Mouse (Mus musculus) limb, embryonic 11.5 days (tissue): Measurements from ENCODE around the gene Araf. TPM values are rescaled to one million over a fixed set of nuclear protein-coding genes. Genes with fewer than 3 reads are reported as not detected.
A peak's percentile ranks its signal among the peaks of the same experiment; 100 is the strongest.

Source experiments
- ATAC-seq: fragments of 200-750 bp; cut with Nextera tagmentation; 2 replicates; pipeline ENCODE4 v1.8.0; 2017; ENCODE audit warnings: low read depth; ENCODE audit not compliant: insufficient number of reproducible peaks, low FRiP score, low TSS enrichment
- DNase-seq: peaks from one replicate; pipeline ENCODE4 v3.0.0-alpha.2; 2015; ENCODE audit warnings: low spot score
- H3K27ac ChIP-seq: fragments of 300-500 bp; sonication (generic); replicated peaks from 2 replicates; pipeline ENCODE4 v1.5.1; 2014; ENCODE audit warnings: low read depth, mild to moderate bottlenecking, low read length
- H3K27me3 ChIP-seq: fragments of 300-500 bp; sonication (generic); 2 replicates; pipeline ENCODE4 v1.6.1; 2014; ENCODE audit warnings: mild to moderate bottlenecking, low read length, mixed read lengths; ENCODE audit not compliant: control insufficient read depth, insufficient read depth
- H3K36me3 ChIP-seq: fragments of 300-500 bp; sonication (generic); 2 replicates; pipeline ENCODE4 v1.6.1; 2014; ENCODE audit warnings: mild to moderate bottlenecking, low read length, moderate library complexity, mixed read lengths; ENCODE audit not compliant: control insufficient read depth, insufficient read depth
- H3K4me1 ChIP-seq: fragments of 300-500 bp; sonication (generic); 2 replicates; pipeline ENCODE4 v1.6.1; 2014; ENCODE audit warnings: low read length, mixed read lengths; ENCODE audit not compliant: control insufficient read depth, insufficient read depth
- H3K4me2 ChIP-seq: fragments of 300-500 bp; sonication (generic); 2 replicates; pipeline ENCODE4 v1.6.1; 2014; ENCODE audit warnings: low read depth, mild to moderate bottlenecking, moderate library complexity; ENCODE audit not compliant: severe bottlenecking
- H3K4me3 ChIP-seq: fragments of 300-500 bp; sonication (generic); 2 replicates; pipeline ENCODE4 v1.5.1; 2014; ENCODE audit warnings: low read depth, low read length
- H3K9ac ChIP-seq: fragments of 300-500 bp; sonication (generic); 2 replicates; pipeline ENCODE4 v1.6.1; 2014; ENCODE audit warnings: mild to moderate bottlenecking, low read length
- H3K9me3 ChIP-seq: fragments of 300-500 bp; sonication (generic); 2 replicates; pipeline ENCODE4 v1.6.1; 2016; ENCODE audit warnings: low read length; ENCODE audit not compliant: control insufficient read depth
- WGBS: fragments of 180-500 bp; shearing (Covaris S2); extraction: QIAGEN DNeasy Blood & Tissue Kit; methylation state at CpG from one replicate; pipeline ENCODE4 v1.1.7; 2014; 5-methylcytosine and 5-hydroxymethylcytosine counted together
- polyA plus RNA-seq: library from polyadenylated mRNA; unstranded; fragments of >200 nt; fragmentation: Nextera tagmentation; extraction: Ambion mirVana; gene quantifications from 2 replicates; pipeline ENCODE4 v1.2.1, GENCODE M21; 2014

Gene Araf
- 69.8 and 75.0 TPM in 2 replicates for polyA plus RNA-seq

DNA sequence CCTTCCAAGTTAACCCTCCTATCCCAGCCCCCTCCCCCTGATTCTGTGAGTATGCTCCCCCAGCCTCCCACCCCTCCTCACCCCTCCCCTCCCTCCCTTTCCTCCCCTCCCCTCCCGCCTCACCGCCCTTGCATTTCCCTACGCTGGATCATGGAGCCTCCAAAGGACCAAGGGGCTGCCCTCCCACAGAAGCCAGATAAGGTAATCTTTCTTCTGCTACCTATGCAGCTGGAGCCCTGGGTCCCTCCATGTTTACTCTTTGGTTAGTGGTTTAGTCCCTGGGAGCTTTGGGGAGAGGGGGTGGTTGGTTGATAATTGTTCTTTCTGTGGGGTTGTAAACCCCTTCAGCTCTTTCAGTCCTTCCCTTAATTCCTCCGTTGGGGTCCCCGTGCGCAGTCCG is at the start of gene Araf:
TSS of gene Araf (plus strand) at position 134 of the 400 bp plus-strand sequence.
- Histone ChIP-seq H3K4me1 (no peaks in the 10 kb centered on the region), H3K36me3 (no peaks in the 10 kb centered on the region), H3K27me3 (no peaks in the 10 kb centered on the region), H3K27ac (peak within 1 kb of the TSS; percentile 53), H3K9ac (peak within 1 kb of the TSS; percentile 65), H3K9me3 (no peaks in the 10 kb centered on the region), H3K4me2 (peak within 1 kb of the TSS; percentile 35), H3K4me3 (peak within 1 kb of the TSS; percentile 31)
- peak; percentile 49; the same call in 1 of the 2 replicates for ATAC-seq
- no peak for DNase-seq
- 25% methylated on average over 7 of the region's 7 CpGs for WGBS

DNA sequence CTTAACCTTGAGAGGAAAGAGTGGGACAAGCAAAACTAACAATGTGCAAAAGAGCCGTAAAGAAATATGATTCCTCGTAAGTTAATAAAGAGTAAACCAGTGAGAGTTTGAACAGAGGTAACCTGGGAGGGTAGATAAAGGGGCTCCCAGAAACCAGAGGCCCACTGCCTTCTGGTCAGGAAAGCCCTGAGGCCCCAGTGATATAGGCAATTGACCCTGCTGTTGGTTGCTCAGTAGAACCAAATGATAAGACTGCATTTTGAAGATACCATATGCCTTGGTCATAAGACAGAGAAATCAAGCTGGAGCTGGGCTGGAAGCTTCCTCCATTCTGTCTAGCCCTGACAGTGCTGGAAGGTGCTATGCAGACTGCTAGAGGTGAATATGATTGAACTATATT is 48.8 kb upstream of the Araf start:
- no peaks in the 10 kb centered on the region for H3K27me3 ChIP-seq
- H3K4me1 ChIP-seq: no peaks in the 10 kb centered on the region
- no peak overlapping the region for H3K4me2 ChIP-seq
- WGBS: 88% methylated on average over 2 of the region's 2 CpGs
- no peaks in the 10 kb centered on the region for H3K9me3 ChIP-seq
- no peak overlapping the region for H3K9ac ChIP-seq
- ATAC-seq (no peak), DNase-seq (no peak)
- no peak overlapping the region for H3K4me3 ChIP-seq
- no peak overlapping the region for H3K27ac ChIP-seq
- H3K36me3 ChIP-seq: no peaks in the 10 kb centered on the region

DNA sequence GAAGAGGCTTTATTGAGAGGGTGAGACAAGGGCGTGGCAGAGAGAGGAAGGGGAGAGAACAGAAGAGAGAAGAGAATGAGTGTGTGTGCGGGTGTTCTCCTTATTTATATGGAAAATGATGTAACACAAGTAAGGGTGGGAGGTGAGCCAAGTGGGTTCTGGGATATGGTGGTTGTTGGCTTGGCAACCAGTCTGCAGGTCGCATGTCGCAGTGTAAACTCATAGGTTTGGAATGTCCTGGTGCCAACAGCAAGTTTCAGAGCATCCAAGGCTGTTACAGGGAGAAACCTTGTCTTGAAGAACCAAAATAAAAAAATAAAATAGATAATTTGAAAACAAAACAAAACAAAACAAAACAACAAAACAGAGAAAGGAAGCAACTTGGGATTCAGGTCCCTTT is 36.4 kb upstream of the Araf start:
- DNase-seq: no peak
- Histone ChIP-seq H3K9ac (no peak overlapping the region), H3K27ac (no peak overlapping the region), H3K9me3 (no peaks in the 10 kb centered on the region), H3K4me1 (no peaks in the 10 kb centered on the region), H3K4me3 (no peak overlapping the region), H3K27me3 (no peaks in the 10 kb centered on the region), H3K4me2 (no peak overlapping the region), H3K36me3 (no peaks in the 10 kb centered on the region)
- 94% methylated on average over 4 of the region's 4 CpGs for WGBS
- ATAC-seq: no peak

DNA sequence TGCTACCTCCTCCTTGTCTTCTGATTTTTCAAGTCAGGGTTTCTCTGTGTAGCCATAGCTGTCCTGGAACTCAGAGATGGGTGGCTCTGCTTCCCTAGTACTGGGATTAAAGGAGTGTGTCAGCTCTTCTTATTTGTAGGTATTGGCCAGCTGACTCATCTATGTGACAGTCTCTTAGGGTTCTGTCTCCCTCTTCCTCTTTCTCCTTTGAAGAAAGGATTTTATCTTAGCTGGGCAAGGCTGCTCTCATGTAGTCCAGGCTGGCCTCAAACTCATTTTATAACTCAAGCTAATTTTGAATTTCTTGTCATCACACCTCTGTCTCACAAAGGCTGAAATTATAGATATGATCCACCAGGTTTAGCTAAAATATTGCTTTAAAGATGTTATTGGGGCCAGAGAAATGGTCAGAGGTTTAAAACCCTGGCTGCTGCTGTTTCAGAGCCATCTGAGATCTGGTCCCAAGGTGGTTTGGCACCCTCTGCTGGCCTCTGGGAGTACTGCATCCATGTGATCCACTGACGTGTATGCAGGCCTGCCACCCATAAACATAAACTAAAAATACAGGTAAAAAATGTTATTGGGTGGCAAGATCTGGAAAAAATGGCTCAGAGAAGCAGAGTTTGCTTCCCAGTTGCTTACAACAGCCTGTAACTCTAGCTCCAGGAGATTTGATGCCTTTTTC is 26.8 kb upstream of the Araf start:
- H3K4me1 ChIP-seq: no peaks in the 10 kb centered on the region
- no peak overlapping the region for H3K9ac ChIP-seq
- H3K27ac ChIP-seq: no peak overlapping the region
- no peak overlapping the region for H3K4me2 ChIP-seq
- no peak overlapping the region for H3K4me3 ChIP-seq
- ATAC-seq: no peak
- no peaks in the 10 kb centered on the region for H3K9me3 ChIP-seq
- no peaks in the 10 kb centered on the region for H3K36me3 ChIP-seq
- no peaks in the 10 kb centered on the region for H3K27me3 ChIP-seq
- DNase-seq: peak; percentile 79
- WGBS: 4% methylated on average over 1 of the region's 1 CpGs

DNA sequence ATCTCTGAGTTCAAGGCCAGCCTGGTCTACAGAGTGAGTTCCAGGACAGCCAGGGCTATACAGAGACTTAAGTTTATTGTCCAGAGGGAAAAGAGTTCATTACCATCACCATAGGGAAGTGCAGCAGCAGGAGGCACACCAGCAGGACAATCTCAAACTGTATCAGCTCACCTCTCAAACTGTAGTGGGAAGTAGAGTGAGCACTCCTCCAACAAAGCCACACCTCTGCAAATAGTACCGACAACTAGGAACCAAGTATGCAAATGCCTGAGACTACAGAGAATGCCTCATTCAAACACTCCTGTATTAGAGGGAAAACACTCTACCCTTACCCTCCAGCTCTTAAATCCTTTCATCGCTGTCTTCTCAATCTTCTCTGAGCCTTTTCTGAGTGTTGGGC is 25.9 kb upstream of the Araf start:
- H3K9ac ChIP-seq: no peak overlapping the region
- H3K4me2 ChIP-seq: no peak overlapping the region
- H3K27me3 ChIP-seq: no peaks in the 10 kb centered on the region
- DNase-seq: no peak
- H3K9me3 ChIP-seq: no peaks in the 10 kb centered on the region
- no peaks in the 10 kb centered on the region for H3K4me1 ChIP-seq
- no peaks in the 10 kb centered on the region for H3K36me3 ChIP-seq
- WGBS: 53% methylated on average over 2 of the region's 2 CpGs
- H3K4me3 ChIP-seq: no peak overlapping the region
- ATAC-seq: no peak
- no peak overlapping the region for H3K27ac ChIP-seq

DNA sequence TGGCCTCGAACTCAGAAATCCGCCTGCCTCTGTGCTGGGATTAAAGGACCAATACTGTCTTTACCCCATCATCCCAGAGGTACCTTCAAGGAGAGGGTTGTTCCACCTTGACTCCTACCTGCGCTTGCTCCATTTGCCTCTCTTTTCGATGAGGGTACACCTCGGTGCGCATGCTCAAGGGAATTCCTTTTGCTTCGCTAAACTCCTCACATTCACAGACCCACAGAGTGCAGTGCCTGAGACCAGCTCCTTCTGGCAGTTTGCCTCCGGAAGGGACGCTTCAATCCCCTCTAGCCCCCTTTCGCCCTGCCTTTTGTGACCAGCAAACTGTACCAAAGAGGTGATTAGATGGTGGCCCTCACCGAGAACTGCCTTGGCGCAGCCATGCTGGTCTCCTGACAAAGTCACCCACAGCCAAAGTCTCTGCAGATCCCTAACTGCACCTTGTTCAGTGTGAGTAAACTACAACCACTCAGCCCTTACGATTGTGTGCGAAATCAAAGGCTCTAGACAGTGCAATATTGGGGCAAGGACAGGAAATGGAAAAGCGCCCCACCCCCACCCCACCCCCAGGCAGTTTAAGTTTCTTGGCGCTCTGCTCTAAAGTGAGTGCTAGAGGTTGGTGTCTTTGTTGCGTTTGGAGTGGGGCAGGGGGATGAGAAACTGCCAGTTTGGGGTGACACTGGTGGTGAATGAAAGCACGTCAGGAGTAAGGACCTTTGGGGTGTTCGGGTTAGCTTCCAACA is 22.2 kb upstream of the Araf start:
- Histone ChIP-seq H3K9ac (no peak overlapping the region), H3K4me1 (no peaks in the 10 kb centered on the region), H3K36me3 (no peaks in the 10 kb centered on the region), H3K4me2 (peak overlapping the region; percentile 2; the same call in 1 of the 2 replicates), H3K27ac (no peak overlapping the region), H3K4me3 (no peak overlapping the region), H3K9me3 (no peaks in the 10 kb centered on the region), H3K27me3 (no peaks in the 10 kb centered on the region)
- ATAC-seq (no peak), DNase-seq (no peak)
- WGBS: 50% methylated on average over 19 of the region's 19 CpGs

DNA sequence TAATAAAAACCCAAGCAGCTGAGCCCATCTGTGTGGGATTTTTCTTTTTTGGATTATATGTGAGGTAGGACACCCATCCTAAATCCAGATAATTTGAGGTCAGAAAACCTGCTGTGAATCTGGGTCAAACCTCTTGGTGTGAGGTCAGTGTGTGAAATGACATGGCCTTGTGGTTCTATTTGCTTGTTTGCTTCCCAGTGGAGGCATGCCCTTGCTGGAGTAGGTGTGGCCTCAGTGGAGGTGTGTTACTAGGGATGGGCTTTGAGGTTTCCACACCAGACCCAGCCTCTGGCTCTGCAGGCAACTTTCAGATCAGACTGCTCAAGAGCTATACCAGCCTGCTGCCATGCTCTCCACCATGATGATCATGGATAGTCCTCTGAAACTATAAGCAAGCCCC is 20.0 kb upstream of the Araf start:
- DNase-seq: no peak
- ATAC-seq: no peak
- no peak overlapping the region for H3K9ac ChIP-seq

DNA sequence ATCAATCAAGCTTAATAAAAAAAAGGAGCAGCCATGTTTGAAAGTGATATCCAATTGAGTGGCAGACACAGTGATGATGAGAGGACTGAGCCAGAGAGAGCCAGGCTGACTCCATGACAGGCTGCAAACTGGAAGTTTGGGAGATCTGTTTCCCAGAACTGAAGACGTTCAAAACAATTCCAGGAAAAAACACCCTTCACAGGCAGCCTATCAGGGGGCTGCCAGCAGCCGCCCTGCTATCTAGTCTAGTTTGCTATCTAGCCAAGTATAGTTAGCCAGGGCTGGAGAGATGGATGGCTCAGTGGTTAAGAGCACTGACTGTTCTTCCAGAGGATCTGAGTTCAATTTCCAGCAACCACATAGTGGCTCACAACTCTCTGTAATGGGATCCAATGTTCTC is 10.3 kb upstream of the Araf start:
- Histone ChIP-seq H3K9me3 (no peaks in the 10 kb centered on the region), H3K36me3 (no peaks in the 10 kb centered on the region), H3K27me3 (no peaks in the 10 kb centered on the region), H3K4me1 (no peaks in the 10 kb centered on the region), H3K4me3 (no peak overlapping the region), H3K9ac (no peak overlapping the region), H3K4me2 (no peak overlapping the region), H3K27ac (no peak overlapping the region)
- ATAC-seq: no peak
- WGBS: 67% methylated on average over 2 of the region's 2 CpGs
- DNase-seq: no peak

More for the DNA sequence above, 20.0 kb upstream of the Araf start:
- H3K4me3 ChIP-seq: no peak overlapping the region
- no peaks in the 10 kb centered on the region for H3K27me3 ChIP-seq
- H3K36me3 ChIP-seq: no peaks in the 10 kb centered on the region
- H3K4me1 ChIP-seq: no peaks in the 10 kb centered on the region
- H3K4me2 ChIP-seq: no peak overlapping the region
- H3K27ac ChIP-seq: no peak overlapping the region
- no peaks in the 10 kb centered on the region for H3K9me3 ChIP-seq
